Mouse (Mus musculus) cerebellum, adult 2 months (tissue): ENCODE results near the gene Bri3.

Experiments used
- CTCF ChIP-seq: fragments of 200-500 bp; IDR thresholded peaks from 2 replicates; pipeline ENCODE4 v1.5.1; 2011; ENCODE audit warnings: low read depth, mild to moderate bottlenecking, control low read depth, low read length, moderate library complexity, borderline replicate concordance; ENCODE audit not compliant: insufficient read depth
- POLR2A ChIP-seq: fragments of 200-500 bp; IDR thresholded peaks from 2 replicates; pipeline ENCODE4 v1.6.1; 2011; ENCODE audit warnings: low read length, control low read depth, borderline replicate concordance; ENCODE audit not compliant: insufficient read depth

GRCm38 (mm10) chr5:144279081-144279541 is 34.9 kb downstream of the Bri3 start:
- TF ChIP-seq CTCF (no peak), POLR2A (no peak)
